In genomic region chr3:87909874-87910273, GRCm38 (mm10) we compare ENCODE assay signal across 8 mouse cellular contexts. TPM values are rescaled to one million over a fixed set of nuclear protein-coding genes. Genes with fewer than 3 reads are reported as not detected.
A peak's percentile ranks its signal among the peaks of the same experiment; 100 is the strongest.
DNase-seq lines count a peak whose midpoint lies in the region; ATAC-seq lines count a peak whose summit lies in the region.

No protein-coding gene starts in this region.

- H3K36me3 ChIP-seq in kidney, embryonic 15.5 days = peaks cover 23% of the 10 kb centered on the region
- H3K36me3 ChIP-seq in hindbrain, embryonic 16.5 days (ENCODE audit: control insufficient read depth, insufficient read depth, low read length) = peaks cover 7% of the 10 kb centered on the region; the same call in 1 of the 2 replicates
- peaks cover 18% of the 10 kb centered on the region; the same call in 1 of the 2 replicates for H3K36me3 ChIP-seq in macrophage (ENCODE audit: inconsistent target)

- H3K79me2 ChIP-seq in macrophage (ENCODE audit: inconsistent target) = peaks cover 73% of the 10 kb centered on the region

- H3K4me3 ChIP-seq in kidney, embryonic 15.5 days (replicated peaks) = peak overlapping the region; percentile 44
- peak overlapping the region; percentile 33 for H3K4me3 ChIP-seq in hindbrain, embryonic 16.5 days (ENCODE audit: low read length)
- peak overlapping the region; percentile 28; the same call in 1 of the 2 replicates for H3K4me3 ChIP-seq in macrophage (ENCODE audit: inconsistent target)

- H3K9ac ChIP-seq in kidney, embryonic 15.5 days = peak overlapping the region; percentile 38; the same call in 1 of the 2 replicates
- H3K9ac ChIP-seq in hindbrain, embryonic 16.5 days (ENCODE audit: low read depth, low read length) = peak overlapping the region; percentile 57

- WGBS in kidney, embryonic 15.5 days = 5% methylated on average over 4 of the region's 4 CpGs
- WGBS in hindbrain, embryonic 16.5 days = 3% methylated on average over 4 of the region's 4 CpGs
- WGBS in macrophage (ENCODE audit: missing documents) = 40% methylated on average over 4 of the region's 4 CpGs

- H3K4me1 ChIP-seq in kidney, embryonic 15.5 days = peaks cover 45% of the 10 kb centered on the region
- peaks cover 32% of the 10 kb centered on the region for H3K4me1 ChIP-seq in hindbrain, embryonic 16.5 days (ENCODE audit: control insufficient read depth, insufficient read depth, low read depth, low read length)

- no peak for ATAC-seq in kidney, embryonic 15.5 days (replicated peaks; ENCODE audit: low FRiP score)
- no peak for ATAC-seq in hindbrain, embryonic 16.5 days
- ATAC-seq in CD4-positive, CD25-positive, alpha-beta regulatory T cell, adult 4 months = no peak

- H3K27ac ChIP-seq in kidney, embryonic 15.5 days = peak overlapping the region; percentile 98
- H3K27ac ChIP-seq in hindbrain, embryonic 16.5 days (ENCODE audit: low read depth, low read length) = peak overlapping the region; percentile 69
- peak overlapping the region; percentile 85 for H3K27ac ChIP-seq in macrophage

- DNase-seq in kidney, postnatal 14 days = no peak
- DNase-seq in brain, adult 2 months (ENCODE audit: low read depth, low spot score) = peak; percentile 27
- no peak for DNase-seq in natural killer cell, adult 2 months (ENCODE audit: low spot score in 2 of 2)
- no peak for DNase-seq in frontal cortex, postnatal 14 days (ENCODE audit: low spot score in 2 of 2)

- peak overlapping the region; percentile 80 for H3K4me2 ChIP-seq in kidney, embryonic 15.5 days
- H3K4me2 ChIP-seq in hindbrain, embryonic 16.5 days (ENCODE audit: low read length) = peak overlapping the region; percentile 62

- H3K9me3 ChIP-seq in kidney, embryonic 15.5 days (replicated peaks) = no peaks in the 10 kb centered on the region
- no peaks in the 10 kb centered on the region for H3K9me3 ChIP-seq in hindbrain, embryonic 16.5 days (ENCODE audit: control insufficient read depth, low read length)

- H3K27me3 ChIP-seq in kidney, embryonic 15.5 days = no peaks in the 10 kb centered on the region
- H3K27me3 ChIP-seq in hindbrain, embryonic 16.5 days (replicated peaks; ENCODE audit: control insufficient read depth, insufficient read depth, low read length) = no peaks in the 10 kb centered on the region

RNA-seq across cellular contexts. Expression of gene Hdgf, which starts 3.8 kb away (rescaled TPM):
- polyA plus RNA-seq in kidney, embryonic 15.5 days (2015; fragmentation: Nextera tagmentation; extraction: Ambion mirVana) = 221 and 234 TPM in 2 replicates
- 79.7 and 110 TPM in 2 replicates for polyA plus RNA-seq in hindbrain, embryonic 16.5 days (2015; fragmentation: Nextera tagmentation; extraction: Ambion mirVana)
- 10 to 100 TPM; 21.1 to 84.8 (median 45.3) TPM for total RNA-seq in macrophage (2018; cell fraction: chromatin; rRNA removed)
- 100 to 1,000 TPM in 25 of 26 experiments, 10 to 100 TPM in 1; 97.3 to 147 (median 117) TPM for total RNA-seq in macrophage (2018; cell fraction: cytosol; rRNA removed)
- 100 to 1,000 TPM in 3 of 26 experiments, 10 to 100 TPM in 23; 30.7 to 112 (median 57.5) TPM for total RNA-seq in macrophage (2018; cell fraction: nucleus; rRNA removed)
- 101 to 165 TPM (median 143 TPM) in 3 replicates for polyA plus RNA-seq in macrophage (2018)
- 10 to 100 TPM; 36.0 to 43.7 TPM for polyA plus RNA-seq in CD4-positive, CD25-positive, alpha-beta regulatory T cell, adult 4 months (2017; shearing (Covaris generic))

RNA-seq across cellular contexts. Expression of gene Mrpl24, which starts 9.4 kb away (rescaled TPM):
- 85.4 TPM in 2 replicates for polyA plus RNA-seq in kidney, embryonic 15.5 days (2015; fragmentation: Nextera tagmentation; extraction: Ambion mirVana)
- 48.3 and 49.1 TPM in 2 replicates for polyA plus RNA-seq in hindbrain, embryonic 16.5 days (2015; fragmentation: Nextera tagmentation; extraction: Ambion mirVana)
- 100 to 1,000 TPM in 23 of 26 experiments, 10 to 100 TPM in 3; 74.1 to 206 (median 137) TPM for total RNA-seq in macrophage (2018; cell fraction: chromatin; rRNA removed)
- 10 to 100 TPM; 55.2 to 71.0 (median 63.8) TPM for total RNA-seq in macrophage (2018; cell fraction: cytosol; rRNA removed)
- 100 to 1,000 TPM in 25 of 26 experiments, 10 to 100 TPM in 1; 95.8 to 344 (median 196) TPM for total RNA-seq in macrophage (2018; cell fraction: nucleus; rRNA removed)
- polyA plus RNA-seq in macrophage (2018) = 54.3 to 77.0 TPM (median 59.3 TPM) in 3 replicates
- polyA plus RNA-seq in CD4-positive, CD25-positive, alpha-beta regulatory T cell, adult 4 months (2017; shearing (Covaris generic)) = 100 to 1,000 TPM; 169 TPM

RNA-seq across cellular contexts. Expression of gene Isg20l2, which starts 20.2 kb away (rescaled TPM):
- polyA plus RNA-seq in kidney, embryonic 15.5 days (2015; fragmentation: Nextera tagmentation; extraction: Ambion mirVana) = 62.5 and 64.3 TPM in 2 replicates
- 22.7 and 28.9 TPM in 2 replicates for polyA plus RNA-seq in hindbrain, embryonic 16.5 days (2015; fragmentation: Nextera tagmentation; extraction: Ambion mirVana)
- 10 to 100 TPM; 15.0 to 36.8 (median 25.7) TPM for total RNA-seq in macrophage (2018; cell fraction: chromatin; rRNA removed)
- 10 to 100 TPM; 15.5 to 20.2 (median 18.4) TPM for total RNA-seq in macrophage (2018; cell fraction: cytosol; rRNA removed)
- 10 to 100 TPM; 17.9 to 44.2 (median 28.2) TPM for total RNA-seq in macrophage (2018; cell fraction: nucleus; rRNA removed)
- 14.0 to 16.8 TPM (median 14.2 TPM) in 3 replicates for polyA plus RNA-seq in macrophage (2018)
- polyA plus RNA-seq in CD4-positive, CD25-positive, alpha-beta regulatory T cell, adult 4 months (2017; shearing (Covaris generic)) = 10 to 100 TPM in 1 of 2 experiments, 1 to 10 TPM in 1; 8.5 to 15.1 TPM

RNA-seq across cellular contexts. Expression of gene Rrnad1, which starts 20.6 kb away (rescaled TPM):
- polyA plus RNA-seq in kidney, embryonic 15.5 days (2015; fragmentation: Nextera tagmentation; extraction: Ambion mirVana) = 17.7 and 23.0 TPM in 2 replicates
- 20.5 and 24.8 TPM in 2 replicates for polyA plus RNA-seq in hindbrain, embryonic 16.5 days (2015; fragmentation: Nextera tagmentation; extraction: Ambion mirVana)
- total RNA-seq in macrophage (2018; cell fraction: chromatin; rRNA removed) = 10 to 100 TPM; 14.1 to 87.0 (median 47.6) TPM
- total RNA-seq in macrophage (2018; cell fraction: cytosol; rRNA removed) = 1 to 10 TPM; 1.9 to 6.5 (median 3.8) TPM
- 10 to 100 TPM; 10.9 to 60.1 (median 31.0) TPM for total RNA-seq in macrophage (2018; cell fraction: nucleus; rRNA removed)
- polyA plus RNA-seq in macrophage (2018) = 6.4 to 10.6 TPM (median 7.0 TPM) in 3 replicates
- polyA plus RNA-seq in CD4-positive, CD25-positive, alpha-beta regulatory T cell, adult 4 months (2017; shearing (Covaris generic)) = 10 to 100 TPM; 24.4 to 28.2 TPM

RNA-seq across cellular contexts. Expression of gene Prcc, which starts 24.5 kb away (rescaled TPM):
- polyA plus RNA-seq in kidney, embryonic 15.5 days (2015; fragmentation: Nextera tagmentation; extraction: Ambion mirVana) = 14.4 and 16.1 TPM in 2 replicates
- 13.9 and 15.9 TPM in 2 replicates for polyA plus RNA-seq in hindbrain, embryonic 16.5 days (2015; fragmentation: Nextera tagmentation; extraction: Ambion mirVana)
- total RNA-seq in macrophage (2018; cell fraction: chromatin; rRNA removed) = 10 to 100 TPM in 18 of 26 experiments, 1 to 10 TPM in 8; 3.8 to 21.0 (median 13.9) TPM
- 10 to 100 TPM; 18.3 to 36.4 (median 30.8) TPM for total RNA-seq in macrophage (2018; cell fraction: cytosol; rRNA removed)
- 10 to 100 TPM in 23 of 26 experiments, 1 to 10 TPM in 3; 7.7 to 31.7 (median 17.1) TPM for total RNA-seq in macrophage (2018; cell fraction: nucleus; rRNA removed)
- polyA plus RNA-seq in macrophage (2018) = 21.8 to 30.4 TPM (median 26.0 TPM) in 3 replicates
- 1 to 10 TPM; 3.8 to 6.0 TPM for polyA plus RNA-seq in CD4-positive, CD25-positive, alpha-beta regulatory T cell, adult 4 months (2017; shearing (Covaris generic))
